Mouse (Mus musculus) brain, embryonic 14.5 days (tissue): ENCODE measurements around the gene Taar7f. TPM values are rescaled to one million over a fixed set of nuclear protein-coding genes. Genes with fewer than 3 reads are reported as not detected.
"Not testable (repeated sequence)": the region's sequence is repeated elsewhere in the genome, so short reads cannot be mapped to it uniquely, and the experiment has no call there.

Experiments
- DNase-seq: peaks from one replicate; pipeline ENCODE4 v3.0.0-alpha.2; 2011; ENCODE audit warnings: low read depth
- CTCF ChIP-seq: fragments of 200-500 bp; IDR thresholded peaks from 2 replicates; pipeline ENCODE4 v1.5.1; 2012; ENCODE audit warnings: inconsistent platforms, mild to moderate bottlenecking, moderate library complexity, borderline replicate concordance; ENCODE audit not compliant: insufficient read depth, insufficient read length; ENCODE audit errors: extremely low read depth
- POLR2A ChIP-seq: fragments of 200-500 bp; IDR thresholded peaks from 2 replicates; pipeline ENCODE4 v1.6.1; 2012; ENCODE audit warnings: mild to moderate bottlenecking, inconsistent platforms, borderline replicate concordance; ENCODE audit not compliant: poor library complexity, insufficient read depth, insufficient read length, severe bottlenecking; ENCODE audit errors: extremely low read depth
- polyA plus RNA-seq: library from polyadenylated mRNA; depleted of rRNA; stranded (reverse); fragments of >200 nt; gene quantifications from 2 replicates; pipeline ENCODE4 v1.2.3, GENCODE M21; 2012; rRNA removed

Gene Taar7f
- polyA plus RNA-seq: not detected in 2 replicates

DNA sequence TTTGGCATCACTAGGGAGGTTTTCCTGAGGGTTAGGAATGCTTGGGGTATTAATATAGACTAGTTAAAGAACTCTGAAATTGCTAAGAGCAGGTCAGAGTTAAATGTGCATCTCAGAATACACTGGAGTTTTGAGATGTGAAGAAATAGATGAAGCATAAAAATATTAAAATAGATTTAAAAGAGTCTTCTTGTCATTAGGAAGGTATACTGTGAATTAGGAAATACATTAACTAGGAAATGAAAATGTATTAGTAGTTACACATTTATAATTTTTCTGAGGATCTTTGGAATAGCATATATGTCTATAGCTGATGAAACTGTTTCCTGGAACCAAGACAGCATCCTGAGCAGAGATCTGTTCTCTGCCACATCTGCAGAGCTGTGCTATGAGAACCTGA is at the start of gene Taar7f:
TSS of gene Taar7f (plus strand) at position 301 of the 400 bp plus-strand sequence.
- no peak for DNase-seq
- TF ChIP-seq CTCF (no peak), POLR2A (no peak)

DNA sequence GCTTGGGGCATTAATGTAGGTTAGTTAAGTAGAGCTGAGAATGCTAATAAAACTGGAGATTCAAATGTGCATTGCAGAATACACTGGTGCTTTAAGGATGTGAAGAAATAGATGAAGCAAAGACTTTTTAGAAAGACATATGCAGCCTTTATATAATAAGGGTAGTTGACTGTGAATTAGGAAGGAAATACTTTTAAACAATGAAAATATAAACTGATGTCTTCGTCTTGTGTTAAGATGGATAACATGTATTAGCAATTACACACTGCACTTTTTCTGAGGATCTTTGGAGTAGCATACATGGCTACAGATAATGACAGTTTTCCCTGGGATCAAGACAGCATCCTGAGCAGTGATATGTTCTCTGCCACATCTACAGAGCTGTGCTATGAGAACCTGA is 49.7 kb upstream of the Taar7f start, which contains the start of gene Taar7b:
TSS of gene Taar7b (plus strand) at position 301 of the 400 bp plus-strand sequence.
- DNase-seq: no peak
- no peak for TF ChIP-seq POLR2A
- no peak for TF ChIP-seq CTCF

GRCm38 (mm10) chr10:24006442-24006841 is 42.9 kb upstream of the Taar7f start:
- no peak for DNase-seq
- TF ChIP-seq POLR2A (no peak), CTCF (no peak)

DNA sequence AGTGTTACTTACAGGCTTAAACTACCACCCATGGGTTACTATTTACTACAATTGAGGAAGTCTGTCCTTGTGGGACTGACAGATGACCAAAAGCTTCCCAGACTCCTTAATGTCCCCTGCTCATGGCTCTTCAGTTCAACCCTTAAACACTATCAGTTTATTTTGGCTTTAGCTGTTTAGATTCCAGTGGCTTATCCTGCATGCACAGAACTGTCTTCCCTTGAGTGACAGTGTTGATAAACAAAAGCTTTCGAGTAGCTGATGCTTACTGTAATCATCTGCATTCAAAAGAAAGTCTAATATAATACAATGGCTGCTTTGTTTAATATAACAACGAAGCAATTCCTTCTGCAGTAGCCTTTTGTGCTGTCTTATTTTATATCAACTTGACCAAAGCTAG is 42.3 kb upstream of the Taar7f start:
- no peak for DNase-seq
- TF ChIP-seq POLR2A: no peak
- TF ChIP-seq CTCF: no peak

- no peak for DNase-seq
- TF ChIP-seq POLR2A (no peak), CTCF (no peak)
Measured at GRCm38 (mm10) chr10:24008143-24008542, 41.2 kb upstream of the Taar7f start.

DNA sequence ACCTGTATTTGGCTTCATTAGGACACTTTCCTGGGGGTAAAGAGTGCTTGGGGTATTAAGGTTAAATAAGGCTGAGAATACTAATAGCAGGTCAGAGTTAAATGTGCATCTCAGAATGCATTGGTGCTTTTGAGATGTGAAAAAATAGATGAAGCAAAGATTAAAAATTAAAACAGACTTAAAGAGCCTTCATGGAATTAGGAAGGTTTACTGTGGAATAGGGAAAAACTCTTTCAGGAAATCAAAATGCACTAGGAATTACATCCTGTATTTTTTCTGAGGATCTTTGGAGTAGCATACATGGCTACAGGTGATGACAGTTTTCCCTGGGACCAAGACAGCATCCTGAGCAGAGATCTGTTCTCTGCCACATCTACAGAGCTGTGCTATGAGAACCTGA is 22.4 kb upstream of the Taar7f start, which contains the start of gene Taar7d:
TSS of gene Taar7d (plus strand) at position 301 of the 400 bp plus-strand sequence.
- DNase-seq: no peak
- TF ChIP-seq CTCF (no peak), POLR2A (no peak)

- no peak for DNase-seq
- no peak for TF ChIP-seq POLR2A
- no peak for TF ChIP-seq CTCF
Measured at GRCm38 (mm10) chr10:24031347-24031746, 18.0 kb upstream of the Taar7f start.

GRCm38 (mm10) chr10:24037314-24037713 is 12.0 kb upstream of the Taar7f start, which contains the start of gene Taar7e:
Taar7e (plus strand) TSS chr10:24037614.
- no peak for TF ChIP-seq CTCF
- TF ChIP-seq POLR2A: no peak
- DNase-seq: no peak

DNA sequence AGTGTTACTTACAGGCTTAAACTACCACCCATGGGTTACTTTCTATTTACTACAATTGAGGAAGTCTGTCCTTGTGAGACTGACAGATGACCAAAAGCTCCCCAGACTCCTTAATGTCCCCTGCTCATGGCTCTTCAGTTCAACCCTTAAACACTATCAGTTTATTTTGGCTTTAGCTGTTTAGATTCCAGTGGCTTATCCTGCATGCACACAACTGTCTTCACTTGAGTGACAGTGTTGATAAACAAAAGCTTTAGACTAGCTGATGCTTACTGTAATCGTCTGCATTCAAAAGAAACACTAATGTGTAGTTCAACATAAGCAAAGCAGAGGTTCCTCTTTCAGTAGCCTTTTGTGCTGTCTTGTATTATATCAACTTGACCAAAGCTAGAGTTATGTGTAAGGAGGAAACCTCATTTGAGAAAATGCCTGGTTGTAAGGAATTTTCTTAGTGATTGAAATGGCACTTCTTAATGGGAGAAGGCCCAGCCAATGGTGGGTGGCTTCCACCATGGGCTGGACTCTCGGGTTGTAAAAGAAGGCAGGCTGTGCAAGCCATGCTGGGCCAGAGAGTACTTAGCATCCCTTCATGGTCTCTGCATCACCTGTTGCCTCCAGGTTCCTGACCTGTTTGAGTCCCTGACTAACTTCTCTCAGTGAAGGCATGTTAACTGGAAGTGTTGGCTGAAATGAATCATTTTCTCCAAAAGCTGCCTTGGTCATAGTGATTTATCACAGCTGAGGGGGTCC is 9.0 kb upstream of the Taar7f start:
- TF ChIP-seq CTCF (no peak), POLR2A (no peak)
- DNase-seq: no peak

GRCm38 (mm10) chr10:24052039-24052438 is 2.7 kb downstream of the Taar7f start:
- no peak for DNase-seq
- no peak for TF ChIP-seq CTCF
- TF ChIP-seq POLR2A: no peak

DNA sequence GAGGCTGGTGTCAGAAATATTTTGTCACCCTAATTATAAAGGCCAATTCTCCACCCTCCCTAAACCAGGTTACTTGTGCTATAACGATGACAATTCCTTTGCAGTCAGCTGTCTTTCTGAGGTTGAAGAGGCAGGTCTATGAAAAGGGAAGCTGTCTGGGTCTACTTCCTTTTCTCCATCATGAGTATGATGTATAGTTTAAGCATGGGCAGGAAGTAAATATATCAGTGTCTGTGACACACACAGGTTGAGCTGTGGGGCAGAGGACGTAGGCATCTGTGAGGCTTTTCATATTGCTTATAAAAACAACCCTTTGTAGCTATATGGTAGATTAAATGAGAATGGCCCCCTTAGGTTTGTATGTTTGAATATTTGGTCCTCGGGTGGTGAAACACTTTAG is 9.7 kb downstream of the Taar7f start:
- TF ChIP-seq CTCF (no peak), POLR2A (no peak)
- no peak for DNase-seq

DNA sequence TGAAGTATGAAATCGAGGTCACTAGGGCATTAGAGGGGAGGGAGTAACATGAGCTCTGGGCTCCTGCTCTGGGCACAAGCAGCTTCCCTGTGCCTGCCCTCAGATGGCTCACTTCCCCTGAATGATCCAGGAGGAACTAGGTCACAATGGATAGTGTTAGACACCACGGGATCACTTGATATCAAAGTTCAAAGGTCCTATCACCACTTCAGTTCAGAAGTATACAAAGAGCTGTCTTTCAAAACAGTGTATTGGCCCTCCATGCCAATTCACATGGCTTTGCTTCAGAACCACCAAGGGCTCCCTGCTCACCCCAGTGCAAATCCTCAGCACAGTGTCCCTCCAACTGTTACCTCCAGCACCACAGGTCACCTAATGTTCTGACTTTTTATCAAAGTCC is 25.4 kb downstream of the Taar7f start:
- not testable (repeated sequence) for DNase-seq

DNA sequence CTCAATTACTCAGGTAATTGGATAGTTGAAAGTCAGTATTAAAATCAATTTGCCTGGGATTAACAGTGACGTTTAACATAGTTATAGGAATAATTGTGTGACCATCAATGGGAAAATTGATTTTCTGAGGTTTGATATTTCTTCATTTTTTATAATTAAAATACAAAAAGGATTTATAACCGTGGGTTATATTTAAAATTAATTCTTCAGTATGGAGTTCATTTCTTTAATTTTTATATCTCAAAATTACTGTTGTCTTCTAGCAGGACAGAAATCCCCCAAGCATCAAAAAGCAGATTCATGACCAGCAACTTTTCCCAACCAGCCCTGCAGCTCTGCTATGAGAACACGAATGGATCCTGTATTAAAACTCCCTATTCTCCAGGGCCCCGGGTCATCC is 26.9 kb downstream of the Taar7f start, which contains the start of gene Taar8a:
TSS of gene Taar8a (plus strand) at position 301 of the 400 bp plus-strand sequence.
- not testable (repeated sequence) for DNase-seq
